Mouse (Mus musculus) right cerebral cortex, adult 18-20 months (tissue): Measurements from ENCODE around the gene Nsmce3.
A peak's percentile ranks its signal among the peaks of the same experiment; 100 is the strongest.

Experiments
- DNase-seq: peaks from one replicate; pipeline ENCODE4 v3.0.0; 2022; ENCODE audit warnings: mixed read lengths

Nsmce3 gene

GRCm38 (mm10) chr7:64872743-64873241 lies at the start of gene Nsmce3:
TSS of gene Nsmce3 (minus strand) at chr7:64872997.
- DNase-seq: peak; percentile 97

DNA sequence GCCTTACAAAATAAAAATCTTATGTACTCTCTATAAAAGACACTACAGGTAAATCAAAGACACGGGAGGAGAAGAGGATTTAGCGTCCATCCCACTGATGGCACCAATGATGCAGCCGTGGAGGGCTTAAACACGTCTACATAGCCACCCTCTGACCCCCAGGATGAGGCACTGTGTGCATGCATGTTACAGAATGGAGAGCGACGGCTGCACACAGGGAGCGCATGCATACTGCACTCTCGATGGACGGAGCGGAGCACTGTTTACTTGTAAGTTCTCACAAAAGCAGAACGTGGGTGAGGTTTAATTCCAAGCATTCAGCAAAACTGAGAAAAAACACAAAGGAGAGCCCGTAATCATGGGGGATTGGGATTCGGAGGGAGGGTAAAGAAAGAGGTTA lies 48.4 kb upstream of the Nsmce3 start:
- no peak for DNase-seq

DNA sequence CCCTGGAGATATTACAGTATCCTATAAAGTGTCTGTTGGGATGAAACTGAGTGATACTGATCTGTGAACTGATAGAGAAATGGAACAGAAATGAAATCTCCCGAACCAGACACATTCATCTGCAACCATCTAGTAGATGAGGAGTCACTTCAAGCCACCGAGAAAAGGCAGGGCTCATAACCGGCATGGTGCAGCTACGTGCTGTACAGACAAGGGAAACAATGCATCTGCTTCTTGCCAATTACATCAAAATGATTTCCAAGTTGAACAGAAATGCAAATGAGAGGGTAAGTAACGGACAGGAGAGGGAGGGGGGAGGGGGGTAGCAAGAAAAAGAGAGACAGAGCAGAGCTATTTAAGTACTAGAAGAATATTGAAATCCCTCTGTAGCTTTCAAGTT lies 47.9 kb upstream of the Nsmce3 start:
- DNase-seq: no peak

- DNase-seq: no peak
These were observed 43.9 kb upstream of the Nsmce3 start for GRCm38 (mm10) chr7:64916654-64917053.

- DNase-seq: no peak
These were observed 42.3 kb upstream of the Nsmce3 start for GRCm38 (mm10) chr7:64915121-64915520.

DNA sequence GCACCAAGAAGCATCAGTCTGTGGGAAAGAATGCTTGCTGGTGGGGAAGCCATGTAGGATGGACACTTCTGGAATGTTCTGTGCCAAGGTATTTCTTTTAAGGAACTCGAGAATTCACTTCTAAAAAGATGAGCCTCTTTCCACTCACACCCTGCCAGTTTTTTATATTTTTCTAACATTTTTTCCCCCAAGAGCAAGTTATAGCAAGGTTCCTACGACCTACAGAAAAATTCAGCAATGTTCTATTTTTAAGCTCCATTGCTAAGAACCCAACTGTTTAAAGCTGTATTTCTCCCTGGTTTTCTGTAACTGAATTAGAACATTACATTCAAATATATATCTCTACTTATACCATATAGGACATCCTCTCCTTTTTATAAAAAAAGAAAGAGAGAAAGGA lies 39.1 kb upstream of the Nsmce3 start:
- DNase-seq: no peak

- no peak for DNase-seq
These were observed 37.4 kb upstream of the Nsmce3 start for GRCm38 (mm10) chr7:64910208-64910607.

- no peak for DNase-seq
These were observed 34.2 kb upstream of the Nsmce3 start for GRCm38 (mm10) chr7:64906955-64907354.

GRCm38 (mm10) chr7:64905506-64905905 lies 32.7 kb upstream of the Nsmce3 start:
- DNase-seq: no peak

DNA sequence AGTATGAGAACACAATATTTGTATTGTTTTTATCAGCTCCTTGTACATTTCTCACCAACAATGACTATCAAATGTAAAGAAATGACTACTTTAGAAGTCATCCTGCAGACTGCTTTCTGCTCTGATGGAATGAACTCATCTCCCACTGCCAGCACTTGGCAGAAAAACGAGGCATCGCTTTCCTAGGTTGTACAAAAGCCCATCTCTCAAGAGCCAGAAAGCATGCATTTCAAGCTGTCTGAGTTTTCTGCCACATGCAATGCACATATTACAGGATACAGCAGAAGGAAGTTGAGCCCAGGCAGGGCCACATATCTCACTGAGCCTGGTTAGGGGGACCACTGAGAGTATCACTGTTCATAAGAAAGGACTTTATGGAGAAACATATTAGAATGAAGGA lies 27.5 kb upstream of the Nsmce3 start:
- DNase-seq: no peak

GRCm38 (mm10) chr7:64896587-64896986 lies 23.8 kb upstream of the Nsmce3 start:
- no peak for DNase-seq

GRCm38 (mm10) chr7:64895685-64896101 lies 22.9 kb upstream of the Nsmce3 start:
- no peak for DNase-seq

GRCm38 (mm10) chr7:64891139-64891538 lies 18.3 kb upstream of the Nsmce3 start:
- no peak for DNase-seq

- peak; percentile 40 for DNase-seq
These were observed 17.1 kb upstream of the Nsmce3 start for GRCm38 (mm10) chr7:64889919-64890318.

GRCm38 (mm10) chr7:64884187-64884862 lies 11.5 kb upstream of the Nsmce3 start:
- DNase-seq: no peak

DNA sequence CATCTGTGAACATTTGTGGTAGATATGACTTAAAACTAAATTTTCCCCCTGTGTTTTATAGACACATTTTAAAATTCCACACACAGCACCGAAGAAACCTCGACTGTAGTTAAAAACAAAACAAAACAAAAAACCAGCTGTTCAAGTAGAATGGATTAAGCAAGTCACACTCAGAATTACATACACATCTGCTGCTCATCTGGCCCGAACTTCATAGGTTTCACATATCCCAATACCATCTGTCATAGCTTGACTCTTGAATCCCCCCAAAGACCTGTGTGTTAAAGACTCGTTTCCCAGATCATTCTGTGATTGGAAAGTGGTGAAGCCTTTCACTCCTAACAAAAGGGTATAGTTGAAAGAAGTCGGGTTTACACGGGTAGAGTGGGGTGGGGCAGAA lies 9.4 kb upstream of the Nsmce3 start:
- DNase-seq: no peak

GRCm38 (mm10) chr7:64881387-64881786 lies 8.6 kb upstream of the Nsmce3 start:
- DNase-seq: no peak

DNA sequence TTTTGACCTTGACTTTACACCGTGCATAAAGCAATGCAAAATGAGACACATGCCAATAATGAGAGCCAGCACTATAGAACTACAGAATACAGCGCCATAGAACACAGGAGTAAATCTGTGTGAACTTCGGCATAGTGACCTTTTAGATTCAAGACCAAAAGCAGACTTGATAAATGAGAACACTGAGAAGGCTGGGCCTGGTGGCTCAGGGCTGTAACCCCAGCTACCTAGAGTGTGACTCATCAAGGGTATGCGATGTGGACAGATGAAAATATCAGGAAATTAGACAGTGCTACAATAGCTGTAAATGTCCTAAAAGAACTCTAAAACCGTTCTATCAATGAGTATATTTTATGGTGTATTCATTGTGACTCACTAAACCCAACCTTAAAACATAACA lies 7.6 kb upstream of the Nsmce3 start:
- no peak for DNase-seq

DNA sequence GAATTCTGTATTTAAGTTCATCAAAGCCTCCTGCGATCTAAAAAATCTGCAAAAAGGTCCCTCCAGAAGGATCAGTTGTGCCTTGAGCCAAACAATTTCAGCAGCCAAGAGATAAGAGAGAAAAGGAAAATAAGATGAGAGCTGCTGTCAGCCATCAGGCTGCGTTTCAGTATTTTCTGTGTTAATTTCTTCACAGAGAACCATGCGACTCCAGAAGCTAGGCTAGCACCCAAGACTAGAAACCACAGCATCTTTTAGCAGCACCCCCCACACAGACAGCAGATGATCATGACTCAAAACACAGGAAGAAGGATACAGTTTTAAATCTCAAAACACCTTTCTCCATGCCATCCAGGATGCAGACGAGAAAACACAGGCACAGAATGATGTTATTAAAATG lies 2.1 kb upstream of the Nsmce3 start:
- peak; percentile 61 for DNase-seq

DNA sequence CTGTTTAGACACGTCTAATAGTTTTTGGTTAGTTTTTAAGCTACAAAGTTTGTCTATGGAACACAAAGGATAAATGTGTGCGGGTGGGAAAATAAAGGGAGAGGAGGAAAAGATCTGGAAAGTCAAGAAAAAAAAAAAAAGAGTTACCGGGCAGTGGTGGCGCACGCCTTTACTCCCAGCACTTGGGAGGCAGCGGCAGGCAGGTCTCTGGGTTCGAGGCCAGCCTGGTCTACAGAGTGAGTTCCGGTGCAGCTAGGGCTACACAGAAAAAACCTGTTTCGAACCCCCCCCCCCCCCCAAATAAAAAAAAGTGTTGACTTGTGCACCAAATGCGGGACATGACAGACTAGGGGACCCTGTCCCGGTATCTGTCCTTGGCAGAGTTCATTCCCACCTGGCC lies 469 bp upstream of the Nsmce3 start:
- no peak for DNase-seq

GRCm38 (mm10) chr7:64871987-64872742 lies 632 bp downstream of the Nsmce3 start:
- DNase-seq: no peak

GRCm38 (mm10) chr7:64869549-64870065 lies 3.2 kb downstream of the Nsmce3 start:
- no peak for DNase-seq

GRCm38 (mm10) chr7:64863538-64863937 lies 9.3 kb downstream of the Nsmce3 start:
- DNase-seq: no peak

- no peak for DNase-seq
These were observed 9.8 kb downstream of the Nsmce3 start for GRCm38 (mm10) chr7:64862978-64863377.
